Mouse (Mus musculus): ENCODE data around the gene Tmem259. TPM values are rescaled to one million over a fixed set of nuclear protein-coding genes. Genes with fewer than 3 reads are reported as not detected.

The Tmem259 gene
- polyA plus RNA-seq, 2 experiments: 5.9 to 59.7 TPM

DNA sequence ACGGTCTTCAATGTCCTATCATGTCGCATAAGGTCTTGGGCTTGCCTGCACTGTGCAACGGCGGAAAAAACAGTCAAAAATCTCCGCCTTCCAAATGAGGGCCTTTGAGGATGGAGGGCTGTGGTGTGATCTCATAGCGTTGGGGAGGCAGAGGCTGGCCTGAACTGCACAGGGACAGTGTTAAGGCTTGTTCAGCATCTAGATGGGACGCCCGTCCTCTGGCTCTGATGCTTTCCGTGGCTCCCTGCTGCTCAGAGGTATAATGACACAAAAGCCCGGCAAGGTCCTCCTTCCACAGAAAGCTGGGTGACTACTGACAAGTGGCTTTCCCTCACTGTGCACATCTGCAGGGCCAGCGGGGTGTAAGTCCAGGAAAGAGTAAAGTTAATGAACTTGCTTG is 36.1 kb upstream of the Tmem259 start:
- TF ChIP-seq EP300 (IDR thresholded peaks at IDR 0.05; ENCODE audit: low read depth) (no peak), CTCF (IDR thresholded peaks at IDR 0.05; ENCODE audit: low read depth) (no peak)
- H3K9ac ChIP-seq (replicated peaks): no peak overlapping the region
- H3K4me2 ChIP-seq (ENCODE audit: low read depth): no peak overlapping the region
- DNase-seq (ENCODE audit: low read depth in 3 of 3, low spot score in 3 of 3) (no peak), ATAC-seq (ENCODE audit: insufficient read depth) (no peak)
- peaks cover 18 to 20% of the 10 kb centered on the region in 2 experiments for H3K4me1 ChIP-seq (replicated peaks; ENCODE audit: control insufficient read depth in 2 of 2, insufficient read depth in 2 of 2, low read length in 1 of 2)
- 71% methylated on average over 11 of the region's 11 CpGs for WGBS (ENCODE audit: insufficient replicate concordance)
- H3K36me3 ChIP-seq (replicated peaks; ENCODE audit: control insufficient read depth, insufficient read depth, low read depth): peaks cover 7% of the 10 kb centered on the region
- H3K27ac ChIP-seq: no peak overlapping the region
- H3K27me3 ChIP-seq (ENCODE audit: control insufficient read depth, insufficient read depth, low read length): no peaks in the 10 kb centered on the region
- H3K4me3 ChIP-seq (ENCODE audit: insufficient read depth in 1 of 2, low read depth in 2 of 2, low read length in 2 of 2): no peak overlapping the region
- H3K9me3 ChIP-seq (ENCODE audit: control insufficient read depth, low read length): no peaks in the 10 kb centered on the region

DNA sequence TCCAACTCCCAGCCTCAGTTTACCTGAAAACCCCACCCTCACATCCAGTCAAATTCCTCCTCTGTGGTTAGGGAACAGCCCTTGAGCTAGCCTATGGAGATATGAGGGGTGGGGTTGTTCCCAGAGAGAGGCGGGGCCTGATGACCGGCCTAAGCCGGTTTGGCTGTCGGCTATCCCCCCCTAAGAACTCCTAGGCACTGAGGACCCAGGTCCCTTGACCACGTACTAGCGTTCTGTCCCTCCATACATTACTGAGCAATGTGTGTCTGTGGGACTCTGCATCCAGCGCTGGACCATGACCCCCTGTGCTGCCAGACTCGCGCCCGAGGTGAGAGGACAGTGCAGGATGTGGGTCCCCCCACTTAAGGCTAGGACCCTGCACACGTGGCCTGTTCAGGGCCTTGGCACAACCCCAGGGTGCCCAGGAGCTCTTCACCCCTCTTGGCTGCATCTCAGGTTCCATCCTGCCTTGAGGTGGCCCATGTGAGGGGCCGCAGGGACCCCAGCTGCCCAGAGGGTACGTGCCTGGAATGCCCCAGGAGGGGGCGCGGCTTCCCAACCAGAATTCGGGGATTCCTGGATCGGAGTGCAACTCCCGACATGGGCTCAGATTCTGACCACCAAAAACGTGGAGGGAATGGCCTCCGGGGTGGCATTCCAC is 35.5 kb upstream of the Tmem259 start:
- peaks cover 18 to 20% of the 10 kb centered on the region in 2 experiments for H3K4me1 ChIP-seq (replicated peaks; ENCODE audit: control insufficient read depth in 2 of 2, insufficient read depth in 2 of 2, low read length in 1 of 2)

DNA sequence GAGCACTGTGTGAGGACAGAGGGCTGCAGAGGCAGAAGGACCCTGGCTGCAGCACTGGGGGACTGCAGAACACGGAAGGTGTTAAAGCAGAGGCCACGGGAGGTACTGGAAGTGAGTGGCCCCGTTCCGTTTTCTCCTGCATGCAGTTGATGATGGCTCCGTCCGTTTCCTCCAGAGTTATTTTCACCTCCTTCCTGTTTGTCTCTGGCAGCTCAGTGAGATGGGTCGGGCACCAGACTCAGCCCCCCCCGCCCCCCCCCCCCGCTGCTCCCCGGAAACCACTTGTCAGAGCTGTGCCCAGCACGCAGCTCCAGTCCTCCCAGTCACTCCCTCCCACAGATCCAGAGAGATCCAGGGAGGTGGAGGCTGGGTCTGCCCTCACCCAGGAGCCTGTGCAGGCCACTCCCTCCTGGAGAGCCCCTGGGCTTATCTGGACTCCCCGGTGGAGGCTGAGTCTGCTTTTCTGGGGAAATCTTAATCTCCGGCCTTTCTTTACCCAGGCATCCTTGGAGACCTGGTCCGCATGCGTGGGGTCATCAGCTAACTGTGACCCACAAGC is 34.7 kb upstream of the Tmem259 start:
- 3% methylated on average over 15 of the region's 15 CpGs for WGBS (ENCODE audit: insufficient replicate concordance)
- peak in 2 of 3 experiments; percentile 49 to 68 for DNase-seq (ENCODE audit: low read depth in 3 of 3, low spot score in 3 of 3)
- H3K27me3 ChIP-seq (ENCODE audit: control insufficient read depth, insufficient read depth, low read length): no peaks in the 10 kb centered on the region
- H3K9me3 ChIP-seq (ENCODE audit: control insufficient read depth, low read length): no peaks in the 10 kb centered on the region
- peak; percentile 72 for ATAC-seq (ENCODE audit: insufficient read depth)
- H3K4me1 ChIP-seq (replicated peaks; ENCODE audit: control insufficient read depth in 2 of 2, insufficient read depth in 2 of 2, low read length in 1 of 2): peaks cover 18 to 20% of the 10 kb centered on the region in 2 experiments
- peak overlapping the region; percentile 60 for H3K27ac ChIP-seq
- peaks cover 15% of the 10 kb centered on the region for H3K36me3 ChIP-seq (replicated peaks; ENCODE audit: control insufficient read depth, insufficient read depth, low read depth)
- H3K4me2 ChIP-seq (ENCODE audit: low read depth): peak overlapping the region; percentile 81
- no peak; the same call in 1 of the 2 replicates for TF ChIP-seq EP300 (IDR thresholded peaks at IDR 0.05; ENCODE audit: low read depth)
- TF ChIP-seq CTCF (IDR thresholded peaks at IDR 0.05; ENCODE audit: low read depth): peak; percentile 26; the same call in 1 of the 2 replicates
- H3K4me3 ChIP-seq (ENCODE audit: insufficient read depth in 1 of 2, low read depth in 2 of 2, low read length in 2 of 2): peak overlapping the region; percentile 34 to 45
- peak overlapping the region; percentile 34 for H3K9ac ChIP-seq (replicated peaks)

More for the DNA sequence above, 35.5 kb upstream of the Tmem259 start:
- no peak for TF ChIP-seq CTCF (IDR thresholded peaks at IDR 0.05; ENCODE audit: low read depth)
- TF ChIP-seq EP300 (IDR thresholded peaks at IDR 0.05; ENCODE audit: low read depth): no peak
- ATAC-seq (ENCODE audit: insufficient read depth): peak; percentile 29; the same call in 1 of the 2 replicates
- 58% methylated on average over 20 of the region's 20 CpGs for WGBS (ENCODE audit: insufficient replicate concordance)
- peak overlapping the region; percentile 34; the same call in 1 of the 2 replicates for H3K9ac ChIP-seq (replicated peaks)
- H3K9me3 ChIP-seq (ENCODE audit: control insufficient read depth, low read length): no peaks in the 10 kb centered on the region
- peaks cover 11% of the 10 kb centered on the region for H3K36me3 ChIP-seq (replicated peaks; ENCODE audit: control insufficient read depth, insufficient read depth, low read depth)
- no peak for DNase-seq (ENCODE audit: low read depth in 3 of 3, low spot score in 3 of 3)
- H3K27me3 ChIP-seq (ENCODE audit: control insufficient read depth, insufficient read depth, low read length): no peaks in the 10 kb centered on the region
- H3K4me2 ChIP-seq (ENCODE audit: low read depth): peak overlapping the region; percentile 81
- H3K27ac ChIP-seq: peak overlapping the region; percentile 60; the same call in 1 of the 2 replicates
- 0 out of 4 replicates have a peak overlapping the region, but pooled peaks of 1 of the 2 experiments have one; percentile 34 for H3K4me3 ChIP-seq (ENCODE audit: insufficient read depth in 1 of 2, low read depth in 2 of 2, low read length in 2 of 2)

DNA sequence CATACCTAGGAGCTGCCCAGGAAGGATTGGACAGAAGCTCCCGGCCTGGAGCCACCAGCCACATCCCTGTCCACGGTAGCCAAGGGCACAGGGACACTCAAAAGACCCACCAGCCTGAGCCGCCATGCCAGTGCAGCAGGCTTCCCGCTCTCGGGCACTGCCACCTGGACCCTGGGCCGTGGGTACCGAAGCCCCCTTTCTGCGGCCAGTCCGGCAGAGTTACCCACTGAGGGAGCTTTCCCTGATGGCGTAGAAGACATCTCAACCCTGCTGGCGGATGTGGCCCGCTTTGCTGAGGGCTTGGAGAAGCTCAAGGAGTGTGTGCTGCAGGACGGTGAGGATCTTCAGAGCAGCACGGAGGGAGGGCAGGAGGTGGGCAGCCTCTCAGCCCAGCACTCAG is 33.6 kb upstream of the Tmem259 start:
- 36% methylated on average over 14 of the region's 14 CpGs for WGBS (ENCODE audit: insufficient replicate concordance)
- Histone ChIP-seq H3K36me3 (replicated peaks; ENCODE audit: control insufficient read depth, insufficient read depth, low read depth) (peaks cover 15% of the 10 kb centered on the region), H3K9ac (replicated peaks) (peak overlapping the region; percentile 77), H3K4me3 (ENCODE audit: insufficient read depth in 1 of 2, low read depth in 2 of 2, low read length in 2 of 2) (peak overlapping the region; percentile 37 to 51), H3K4me1 (replicated peaks; ENCODE audit: control insufficient read depth in 2 of 2, insufficient read depth in 2 of 2, low read length in 1 of 2) (peaks cover 18 to 20% of the 10 kb centered on the region in 2 experiments), H3K9me3 (ENCODE audit: control insufficient read depth, low read length) (no peaks in the 10 kb centered on the region), H3K4me2 (ENCODE audit: low read depth) (peak overlapping the region; percentile 81), H3K27ac (peak overlapping the region; percentile 68), H3K27me3 (ENCODE audit: control insufficient read depth, insufficient read depth, low read length) (no peaks in the 10 kb centered on the region)
- DNase-seq (ENCODE audit: low read depth in 3 of 3, low spot score in 3 of 3) (no peak), ATAC-seq (ENCODE audit: insufficient read depth) (no peak)
- TF ChIP-seq CTCF (IDR thresholded peaks at IDR 0.05; ENCODE audit: low read depth) (no peak), EP300 (IDR thresholded peaks at IDR 0.05; ENCODE audit: low read depth) (no peak)

DNA sequence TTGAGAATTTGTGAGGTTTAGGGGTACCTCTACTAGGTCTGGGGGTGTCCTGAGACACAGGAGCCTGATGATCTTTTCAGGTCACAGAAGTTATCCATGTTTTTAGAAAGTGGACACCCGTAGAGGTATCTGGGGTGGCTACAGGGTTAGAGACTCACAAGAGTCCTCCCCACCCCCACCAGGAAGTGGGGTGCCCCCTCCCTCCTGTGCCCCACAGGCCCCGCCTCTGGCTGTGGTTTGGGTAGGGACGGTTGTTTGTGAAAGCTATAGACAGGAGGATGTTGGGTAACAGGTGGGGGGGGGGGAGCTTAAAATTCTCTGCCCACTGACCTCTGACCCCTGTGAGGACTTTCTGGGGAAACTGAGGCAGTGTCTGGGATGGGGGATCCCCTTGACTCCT is 33.2 kb upstream of the Tmem259 start:
- Histone ChIP-seq H3K9ac (replicated peaks) (peak overlapping the region; percentile 77), H3K27me3 (ENCODE audit: control insufficient read depth, insufficient read depth, low read length) (no peaks in the 10 kb centered on the region), H3K4me1 (replicated peaks; ENCODE audit: control insufficient read depth in 2 of 2, insufficient read depth in 2 of 2, low read length in 1 of 2) (peaks cover 18 to 20% of the 10 kb centered on the region in 2 experiments), H3K27ac (peak overlapping the region; percentile 68), H3K9me3 (ENCODE audit: control insufficient read depth, low read length) (no peaks in the 10 kb centered on the region), H3K36me3 (replicated peaks; ENCODE audit: control insufficient read depth, insufficient read depth, low read depth) (peaks cover 15% of the 10 kb centered on the region), H3K4me2 (ENCODE audit: low read depth) (peak overlapping the region; percentile 81), H3K4me3 (ENCODE audit: insufficient read depth in 1 of 2, low read depth in 2 of 2, low read length in 2 of 2) (peak overlapping the region; percentile 51 to 61)
- ATAC-seq (ENCODE audit: insufficient read depth) (peak; percentile 44), DNase-seq (ENCODE audit: low read depth in 3 of 3, low spot score in 3 of 3) (no peak)
- WGBS (ENCODE audit: insufficient replicate concordance): 6% methylated on average over 3 of the region's 3 CpGs
- TF ChIP-seq CTCF (IDR thresholded peaks at IDR 0.05; ENCODE audit: low read depth): no peak
- TF ChIP-seq EP300 (IDR thresholded peaks at IDR 0.05; ENCODE audit: low read depth): no peak
